Mouse (Mus musculus): ENCODE results near the gene Prn. TPM values are rescaled to one million over a fixed set of nuclear protein-coding genes. Genes with fewer than 3 reads are reported as not detected.

The Prn gene
- total RNA-seq, 2 experiments from 2014 or later = 0.09 to 0.37 TPM

- intact Hi-C loops (cut with DNase I) = no loop called here
- no peak for DNase-seq (ENCODE audit: low spot score in 2 of 2)
Observed at GRCm38 (mm10) chr2:131944370-131944769, 34.6 kb downstream of the Prn start.

GRCm38 (mm10) chr2:131945225-131945624, 35.5 kb downstream of the Prn start:
- no peak for DNase-seq (ENCODE audit: low spot score in 2 of 2)
- intact Hi-C loops (cut with DNase I) = no loop called here

GRCm38 (mm10) chr2:131945765-131946164, 36.0 kb downstream of the Prn start:
- no peak for DNase-seq (ENCODE audit: low spot score in 2 of 2)
- intact Hi-C loops (cut with DNase I) = no loop called here

GRCm38 (mm10) chr2:131946351-131946750, 36.6 kb downstream of the Prn start:
- intact Hi-C loops (cut with DNase I) = no loop called here
- DNase-seq (ENCODE audit: low spot score in 2 of 2) = no peak

- DNase-seq (ENCODE audit: low spot score in 2 of 2) = no peak
- intact Hi-C loops (cut with DNase I) = no loop called here
Observed at GRCm38 (mm10) chr2:131948156-131948555, 38.4 kb downstream of the Prn start.

- no peak for DNase-seq (ENCODE audit: low spot score in 2 of 2)
- intact Hi-C loops (cut with DNase I) = loop anchor here (1.0 kb wide), 1 partner anchor 129 kb away; no protein-coding TSS in a partner anchor
Observed at GRCm38 (mm10) chr2:131948916-131949639, 39.3 kb downstream of the Prn start.

GRCm38 (mm10) chr2:131949767-131950597, 40.2 kb downstream of the Prn start:
- intact Hi-C loops (cut with DNase I) = loop anchor here (1.0 kb wide), 1 partner anchor 130 kb away; no protein-coding TSS in a partner anchor
- DNase-seq (ENCODE audit: low spot score in 2 of 2) = peak; percentile 68 to 69

- intact Hi-C loops (cut with DNase I) = no loop called here
Observed at GRCm38 (mm10) chr2:131950598-131951095, 40.9 kb downstream of the Prn start, which contains the start of gene Prnd. Gene Prnd, plus strand, starts transcription at chr2:131950861.

GRCm38 (mm10) chr2:131952456-131952855, 42.7 kb downstream of the Prn start:
- intact Hi-C loops (cut with DNase I) = no loop called here
- DNase-seq (ENCODE audit: low spot score in 2 of 2) = no peak

More at GRCm38 (mm10) chr2:131950598-131951095, 40.9 kb downstream of the Prn start, which contains the start of gene Prnd:
- no peak for DNase-seq (ENCODE audit: low spot score in 2 of 2)

GRCm38 (mm10) chr2:131952961-131953538, 43.3 kb downstream of the Prn start:
- intact Hi-C loops (cut with DNase I) = no loop called here
- DNase-seq (ENCODE audit: low spot score in 2 of 2) = no peak

GRCm38 (mm10) chr2:131953711-131954110, 44.0 kb downstream of the Prn start:
- intact Hi-C loops (cut with DNase I) = no loop called here
- DNase-seq (ENCODE audit: low spot score in 2 of 2) = no peak

- intact Hi-C loops (cut with DNase I) = loop anchor here (5.0 kb wide), 1 partner anchor 413 kb away; no protein-coding TSS in a partner anchor
- no peak for DNase-seq (ENCODE audit: low spot score in 2 of 2)
Observed at GRCm38 (mm10) chr2:131954835-131955234, 45.1 kb downstream of the Prn start.

GRCm38 (mm10) chr2:131955264-131955663, 45.5 kb downstream of the Prn start:
- DNase-seq (ENCODE audit: low spot score in 2 of 2) = no peak
- intact Hi-C loops (cut with DNase I) = loop anchor here (5.0 kb wide), 1 partner anchor 413 kb away; no protein-coding TSS in a partner anchor

GRCm38 (mm10) chr2:131956336-131957256, 46.8 kb downstream of the Prn start:
- intact Hi-C loops (cut with DNase I) = loop anchor here (5.0 kb wide), 1 partner anchor 414 kb away; no protein-coding TSS in a partner anchor
- no peak for DNase-seq (ENCODE audit: low spot score in 2 of 2)

GRCm38 (mm10) chr2:131957731-131958222, 48.0 kb downstream of the Prn start:
- intact Hi-C loops (cut with DNase I) = loop anchor here (5.0 kb wide), 1 partner anchor 415 kb away; no protein-coding TSS in a partner anchor
- no peak for DNase-seq (ENCODE audit: low spot score in 2 of 2)

GRCm38 (mm10) chr2:131961671-131962070, 51.9 kb downstream of the Prn start:
- no peak for DNase-seq (ENCODE audit: low spot score in 2 of 2)
- intact Hi-C loops (cut with DNase I) = loop anchor here (1.0 kb wide), 1 partner anchor 9 kb away; no protein-coding TSS in a partner anchor

- intact Hi-C loops (cut with DNase I) = loop anchor here (1.0 kb wide), 1 partner anchor 9 kb away; no protein-coding TSS in a partner anchor
- DNase-seq (ENCODE audit: low spot score in 2 of 2) = no peak
Observed at GRCm38 (mm10) chr2:131970597-131970996, 60.8 kb downstream of the Prn start.

- DNase-seq (ENCODE audit: low spot score in 2 of 2) = peak in 1 of 2 experiments; percentile 47
- intact Hi-C loops (cut with DNase I) = no loop called here
Observed at GRCm38 (mm10) chr2:131971098-131971497, 61.3 kb downstream of the Prn start.
